Mouse (Mus musculus): Measurements from ENCODE around the gene Marc2. TPM values are rescaled to one million over a fixed set of nuclear protein-coding genes. Genes with fewer than 3 reads are reported as not detected.

Gene Marc2
- polyA plus RNA-seq (2012; rRNA removed) = 101 and 102 TPM in 2 replicates

DNA sequence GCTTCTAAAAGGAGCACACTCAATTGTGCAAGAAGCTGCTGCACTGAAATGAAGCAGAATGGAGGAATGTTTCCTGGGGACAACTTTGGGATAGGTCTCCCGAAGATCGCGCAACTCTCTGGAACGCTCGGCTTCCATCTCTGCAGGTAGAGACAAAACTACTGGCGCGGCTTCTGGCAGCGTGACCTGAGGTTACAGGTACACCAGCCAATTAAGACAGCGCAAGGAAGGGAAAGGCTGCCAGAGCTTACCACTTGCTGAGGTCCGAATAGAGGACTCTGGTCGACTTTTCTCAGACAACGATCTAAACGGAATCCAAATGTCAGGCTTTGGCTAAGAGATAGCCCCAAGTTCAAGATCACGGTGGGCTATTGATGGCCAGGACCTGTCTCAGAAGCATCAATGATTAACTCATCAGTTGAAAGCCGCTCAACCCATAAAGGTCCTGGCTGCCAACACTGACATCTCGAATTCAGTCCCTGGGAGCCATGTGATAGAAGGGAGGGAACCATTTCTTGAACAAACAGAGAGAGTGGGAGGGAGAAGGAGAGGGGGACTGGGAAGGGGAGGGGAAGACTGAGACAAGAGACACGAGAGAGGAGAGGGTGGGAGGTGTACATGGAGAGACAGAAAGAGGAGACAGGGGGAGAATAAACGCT lies at the start of gene Marc2:
Marc2 (minus strand) TSS at position 360 of the 659 bp plus-strand sequence.

DNA sequence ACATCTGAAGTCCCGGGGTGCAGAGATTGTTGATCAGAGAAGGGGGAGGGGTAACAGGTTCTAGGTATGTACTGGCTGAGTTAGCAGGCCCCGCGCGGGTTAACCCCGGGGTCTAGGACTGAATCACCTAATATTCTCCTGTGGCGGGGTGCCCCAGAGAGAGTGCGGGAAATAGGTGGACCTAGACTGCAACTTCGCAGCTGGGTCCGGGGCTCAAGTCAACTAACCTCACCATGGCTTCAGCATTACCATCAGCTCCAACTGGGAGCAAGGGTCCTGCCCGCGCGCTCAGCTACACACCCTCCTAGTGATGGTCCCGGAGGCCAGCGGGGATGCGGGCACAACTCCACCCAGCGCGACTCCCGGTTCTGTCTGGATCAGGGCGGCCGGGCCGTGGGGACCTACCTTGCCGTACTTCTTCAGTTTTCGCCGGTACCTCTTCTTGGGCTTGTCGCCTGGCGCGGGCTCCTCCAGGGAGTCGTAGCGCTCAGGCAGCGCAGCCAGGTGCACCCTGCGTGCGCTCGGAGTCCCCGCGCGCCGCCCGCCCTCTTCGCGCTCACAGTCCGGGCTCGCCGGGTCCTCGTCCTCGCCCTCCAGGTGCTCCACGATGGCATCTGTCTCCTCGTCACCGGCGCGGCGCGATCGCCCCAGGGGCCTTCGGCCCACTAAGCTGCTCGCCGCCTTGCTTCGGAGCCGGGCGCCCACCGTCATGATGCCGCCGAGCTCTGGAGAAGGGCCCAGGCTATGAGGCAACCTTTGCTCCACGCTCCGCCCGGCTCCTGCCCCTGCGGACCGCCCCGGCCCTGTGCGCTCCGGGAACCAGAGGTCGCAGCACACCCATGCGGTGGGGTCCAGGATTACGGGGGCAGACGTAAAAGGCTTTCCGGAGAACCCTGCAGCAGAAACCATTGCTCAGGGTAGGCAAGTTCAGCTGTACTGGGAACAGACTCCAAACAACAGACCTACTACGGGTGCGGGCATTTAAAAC lies 36.3 kb upstream of the Marc2 start, which contains the start of gene C130074G19Rik:
C130074G19Rik (minus strand) TSS at position 938 of the 988 bp plus-strand sequence.

DNA sequence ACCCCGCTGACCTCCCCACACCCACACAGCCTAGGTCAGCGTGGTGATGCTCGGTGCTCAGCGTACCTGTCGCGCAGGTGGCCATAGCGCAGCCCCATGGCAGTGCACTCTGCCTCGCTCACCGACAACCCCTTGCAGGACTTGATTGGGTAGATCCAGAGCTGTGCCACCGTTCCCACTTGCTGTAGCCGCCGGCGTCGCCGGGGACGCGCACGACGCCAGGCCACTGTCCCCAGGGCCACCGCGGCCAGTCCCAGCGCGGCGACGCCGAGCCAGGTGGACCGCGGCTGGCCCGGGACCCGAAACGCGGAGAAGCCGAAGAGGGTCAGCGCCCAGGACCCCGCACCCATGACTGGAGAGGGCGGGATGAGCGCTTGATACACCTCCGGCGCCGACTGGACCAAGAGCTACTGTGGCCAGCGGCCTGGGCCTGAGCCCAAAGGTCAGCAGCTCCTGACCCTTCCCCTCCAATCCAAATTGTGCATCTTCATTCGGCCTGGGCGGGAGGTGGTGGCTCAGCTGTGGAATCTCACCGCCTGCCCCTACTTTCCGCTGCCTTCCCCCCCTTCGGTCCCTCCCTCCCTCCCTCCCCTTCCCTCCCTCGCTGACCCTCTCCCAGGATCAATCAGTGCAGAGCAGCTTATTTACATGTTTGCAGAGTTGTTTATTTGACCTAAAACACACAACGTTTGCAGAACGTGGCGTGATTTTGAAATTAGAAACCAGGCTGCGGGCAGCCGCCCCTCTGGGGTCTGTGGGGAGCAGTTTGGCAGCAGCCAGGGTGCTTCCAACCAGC lies 35.3 kb downstream of the Marc2 start, which contains the start of gene Marc1:
Marc1 (minus strand) TSS at position 534 of the 796 bp plus-strand sequence.

Other genes starting within 250 kb of the Marc2 start
- 40.0 and 46.0 TPM in 2 replicates for gene Hlx, start 113.8 kb downstream of the Marc2 start, polyA plus RNA-seq (2012; rRNA removed)
- 0.49 and 0.81 TPM in 2 replicates for gene Marc1, start 35.1 kb downstream of the Marc2 start, polyA plus RNA-seq (2012; rRNA removed)
- 11.8 and 12.1 TPM in 2 replicates for gene C130074G19Rik, start 36.8 kb upstream of the Marc2 start, polyA plus RNA-seq (2012; rRNA removed)
- 3.1 and 3.8 TPM in 2 replicates for gene Mark1, start 153.1 kb upstream of the Marc2 start, polyA plus RNA-seq (2012; rRNA removed)

Measured in colon, adult 2 months (tissue).